Mouse (Mus musculus): ENCODE results near the gene Calm1. TPM values are rescaled to one million over a fixed set of nuclear protein-coding genes. Genes with fewer than 3 reads are reported as not detected.
"Not testable (repeated sequence)": the region's sequence is repeated elsewhere in the genome, so short reads cannot be mapped to it uniquely, and the experiment has no call there.

Calm1 gene
- polyA plus RNA-seq (2012; rRNA removed) = 1,569 and 1,574 TPM in 2 replicates

GRCm38 (mm10) chr12:100198967-100199660, at the start of gene Calm1:
TSS of gene Calm1 (plus strand) at chr12:100199435.
- DNase-seq (ENCODE audit: extremely low spot score in 1 of 2, low spot score in 1 of 2) = peak; percentile 71 to 95

- peak; percentile 47 to 62 for DNase-seq (ENCODE audit: extremely low spot score in 1 of 2, low spot score in 1 of 2)
These were observed 46.8 kb upstream of the Calm1 start for GRCm38 (mm10) chr12:100152466-100152865.

- peak; percentile 89 to 93 for DNase-seq (ENCODE audit: extremely low spot score in 1 of 2, low spot score in 1 of 2)
These were observed 39.8 kb upstream of the Calm1 start, which contains the start of gene Nrde2 for GRCm38 (mm10) chr12:100159261-100159975. TSS of gene Nrde2 (minus strand) at chr12:100159653.

GRCm38 (mm10) chr12:100164991-100165500, 34.2 kb upstream of the Calm1 start:
- no peak for DNase-seq (ENCODE audit: extremely low spot score in 1 of 2, low spot score in 1 of 2)

GRCm38 (mm10) chr12:100166177-100166576, 33.1 kb upstream of the Calm1 start:
- peak; percentile 54 to 83 for DNase-seq (ENCODE audit: extremely low spot score in 1 of 2, low spot score in 1 of 2)

- peak in 1 of 2 experiments; percentile 48 for DNase-seq (ENCODE audit: extremely low spot score in 1 of 2, low spot score in 1 of 2)
These were observed 32.3 kb upstream of the Calm1 start for GRCm38 (mm10) chr12:100166939-100167338.

GRCm38 (mm10) chr12:100167502-100167901, 31.7 kb upstream of the Calm1 start:
- no peak for DNase-seq (ENCODE audit: extremely low spot score in 1 of 2, low spot score in 1 of 2)

- no peak for DNase-seq (ENCODE audit: extremely low spot score in 1 of 2, low spot score in 1 of 2)
These were observed 31.0 kb upstream of the Calm1 start for GRCm38 (mm10) chr12:100167931-100168871.

- DNase-seq (ENCODE audit: extremely low spot score in 1 of 2, low spot score in 1 of 2) = no peak
These were observed 26.8 kb upstream of the Calm1 start for GRCm38 (mm10) chr12:100172481-100172880.

GRCm38 (mm10) chr12:100176469-100177056, 22.7 kb upstream of the Calm1 start:
- DNase-seq (ENCODE audit: extremely low spot score in 1 of 2, low spot score in 1 of 2) = no peak

GRCm38 (mm10) chr12:100178898-100179440, 20.3 kb upstream of the Calm1 start:
- no peak for DNase-seq (ENCODE audit: extremely low spot score in 1 of 2, low spot score in 1 of 2)

GRCm38 (mm10) chr12:100180802-100181201, 18.4 kb upstream of the Calm1 start:
- no peak for DNase-seq (ENCODE audit: extremely low spot score in 1 of 2, low spot score in 1 of 2)

- no peak for DNase-seq (ENCODE audit: extremely low spot score in 1 of 2, low spot score in 1 of 2)
These were observed 16.6 kb upstream of the Calm1 start for GRCm38 (mm10) chr12:100182676-100183075.

GRCm38 (mm10) chr12:100183970-100184369, 15.3 kb upstream of the Calm1 start:
- DNase-seq (ENCODE audit: extremely low spot score in 1 of 2, low spot score in 1 of 2) = no peak

- DNase-seq (ENCODE audit: extremely low spot score in 1 of 2, low spot score in 1 of 2) = not testable (repeated sequence)
These were observed 14.3 kb upstream of the Calm1 start for GRCm38 (mm10) chr12:100184976-100185375.

- peak in 1 of 2 experiments; percentile 66 for DNase-seq (ENCODE audit: extremely low spot score in 1 of 2, low spot score in 1 of 2)
These were observed 13.3 kb upstream of the Calm1 start for GRCm38 (mm10) chr12:100185897-100186296.

- DNase-seq (ENCODE audit: extremely low spot score in 1 of 2, low spot score in 1 of 2) = no peak
These were observed 12.9 kb upstream of the Calm1 start for GRCm38 (mm10) chr12:100186376-100186775.

GRCm38 (mm10) chr12:100187013-100187755, 12.1 kb upstream of the Calm1 start:
- DNase-seq (ENCODE audit: extremely low spot score in 1 of 2, low spot score in 1 of 2) = peak; percentile 99 to 100

All from frontal cortex, adult 2 months (tissue).